Mouse (Mus musculus) urinary bladder, adult 2 months (tissue): ENCODE data around the gene Olfr1247. TPM values are rescaled to one million over a fixed set of nuclear protein-coding genes. Genes with fewer than 3 reads are reported as not detected.
"Not testable (repeated sequence)": the region's sequence is repeated elsewhere in the genome, so short reads cannot be mapped to it uniquely, and the experiment has no call there.

ENCODE experiments used
- DNase-seq: peaks from one replicate; pipeline ENCODE4 v3.0.0; 2022; ENCODE audit warnings: low spot score
- polyA plus RNA-seq: library from polyadenylated mRNA; depleted of rRNA; stranded (reverse); fragments of >200 nt; gene quantifications from 2 replicates; pipeline ENCODE4 v1.2.3, GENCODE M21; 2012; rRNA removed

Olfr1247 gene
- not detected in 2 replicates for polyA plus RNA-seq

- no peak for DNase-seq
Observed at GRCm38 (mm10) chr2:89614030-89614429, at the start of gene Olfr1247. TSS of gene Olfr1247 (minus strand) at chr2:89614130.

- no peak for DNase-seq
Observed at GRCm38 (mm10) chr2:89661367-89661766, 47.4 kb upstream of the Olfr1247 start, which contains the start of gene Olfr1250. TSS of gene Olfr1250 (minus strand) at chr2:89661467.

DNA sequence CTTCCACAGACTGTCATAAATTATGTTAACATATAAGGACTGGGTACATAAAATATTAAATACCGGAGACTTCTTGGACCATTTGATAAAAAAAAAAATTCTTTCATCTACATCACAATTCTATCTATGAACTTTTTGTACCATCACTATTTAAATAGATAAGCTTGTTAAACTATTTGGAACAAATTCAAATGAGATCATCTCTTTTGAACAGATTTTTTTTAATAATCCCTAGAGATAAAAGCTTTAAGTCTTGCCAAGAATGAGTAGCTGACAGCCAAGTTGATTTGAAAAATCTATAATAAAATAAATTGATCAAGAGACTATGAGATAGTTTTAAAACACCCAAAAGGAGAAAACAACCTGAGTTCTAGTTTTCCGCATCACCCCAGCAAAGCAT is 21.0 kb upstream of the Olfr1247 start, which contains the start of gene Olfr1249:
Olfr1249 (minus strand) TSS at position 101 of the 400 bp plus-strand sequence.
- no peak for DNase-seq

- not testable (repeated sequence) for DNase-seq
Observed at GRCm38 (mm10) chr2:89618145-89618544, 4.2 kb upstream of the Olfr1247 start, which contains the start of gene Olfr1248. TSS of gene Olfr1248 (minus strand) at chr2:89618245.

GRCm38 (mm10) chr2:89593057-89593456 is 20.9 kb downstream of the Olfr1247 start, which contains the start of gene Olfr1246:
TSS of gene Olfr1246 (minus strand) at chr2:89593157.
- no peak for DNase-seq

- DNase-seq = no peak
Observed at GRCm38 (mm10) chr2:89578347-89578746, 35.6 kb downstream of the Olfr1247 start, which contains the start of gene Olfr1245. TSS of gene Olfr1245 (minus strand) at chr2:89578447.

DNA sequence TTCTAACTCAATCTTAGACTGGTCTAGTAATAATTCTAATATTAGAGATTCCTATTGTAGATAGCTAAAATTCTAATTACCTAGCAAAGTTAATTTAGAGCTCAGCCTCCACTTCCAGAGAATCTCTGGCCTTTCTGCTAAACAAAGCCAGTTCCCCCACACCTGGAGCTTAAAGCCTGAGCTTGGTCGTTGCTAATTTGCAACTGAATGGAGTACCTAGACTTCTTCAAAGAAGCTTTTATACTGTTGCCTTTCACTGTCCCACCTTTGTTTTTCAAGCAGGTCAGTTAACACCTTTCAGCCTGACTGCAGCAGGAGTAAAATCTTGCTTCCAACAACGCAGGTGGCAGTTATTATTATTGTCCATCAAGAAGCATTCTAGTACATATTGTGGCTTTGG is 51.2 kb downstream of the Olfr1247 start:
- not testable (repeated sequence) for DNase-seq

Other genes starting within 250 kb of the Olfr1247 start
- gene Olfr1234, start 249.3 kb downstream of the Olfr1247 start, polyA plus RNA-seq = not detected in 2 replicates
- not detected in 2 replicates for gene Olfr1238, start 204.5 kb downstream of the Olfr1247 start, polyA plus RNA-seq
- not detected in 2 replicates for gene Olfr1239, start 193.7 kb downstream of the Olfr1247 start, polyA plus RNA-seq
- gene Olfr1240, start 171.1 kb downstream of the Olfr1247 start, polyA plus RNA-seq = not detected in 2 replicates
- gene Olfr1241, start 127.0 kb downstream of the Olfr1247 start, polyA plus RNA-seq = not detected in 2 replicates
- not detected in 2 replicates for gene Olfr1242, start 115.8 kb downstream of the Olfr1247 start, polyA plus RNA-seq
- not detected in 2 replicates for gene Olfr1243, start 82.6 kb downstream of the Olfr1247 start, polyA plus RNA-seq
- not detected in 2 replicates for gene Olfr1245, start 35.7 kb downstream of the Olfr1247 start, polyA plus RNA-seq
- not detected in 2 replicates for gene Olfr1246, start 21.0 kb downstream of the Olfr1247 start, polyA plus RNA-seq
- gene Olfr1248, start 4.1 kb upstream of the Olfr1247 start, polyA plus RNA-seq = not detected in 2 replicates
- gene Olfr1249, start 20.9 kb upstream of the Olfr1247 start, polyA plus RNA-seq = not detected in 2 replicates
- not detected in 2 replicates for gene Olfr1250, start 47.3 kb upstream of the Olfr1247 start, polyA plus RNA-seq
- gene Olfr1251, start 57.8 kb upstream of the Olfr1247 start, polyA plus RNA-seq = not detected in 2 replicates
- not detected in 2 replicates for gene Olfr1252, start 110.9 kb upstream of the Olfr1247 start, polyA plus RNA-seq
- not detected in 2 replicates for gene Olfr1253, start 143.0 kb upstream of the Olfr1247 start, polyA plus RNA-seq
- not detected in 2 replicates for gene Olfr1254, start 179.5 kb upstream of the Olfr1247 start, polyA plus RNA-seq
- gene Olfr1255, start 197.9 kb upstream of the Olfr1247 start, polyA plus RNA-seq = not detected in 2 replicates
- gene Olfr1256, start 227.4 kb upstream of the Olfr1247 start, polyA plus RNA-seq = not detected in 2 replicates
- not detected in 2 replicates for gene Olfr48, start 234.1 kb upstream of the Olfr1247 start, polyA plus RNA-seq